Mouse (Mus musculus) embryonic fibroblast, embryonic 13.5 days (primary cell): ENCODE data around the gene Tmem60.

Experiments
- CTCF ChIP-seq: IDR thresholded peaks from 2 replicates; pipeline ENCODE4 v1.5.1; 2011; ENCODE audit warnings: mild to moderate bottlenecking, control low read depth, low read length, moderate library complexity, borderline replicate concordance; ENCODE audit not compliant: insufficient read depth
- POLR2A ChIP-seq: IDR thresholded peaks from 2 replicates; pipeline ENCODE4 v1.6.1; 2011; ENCODE audit warnings: low read depth, mild to moderate bottlenecking, control low read depth, low read length, moderate library complexity

DNA sequence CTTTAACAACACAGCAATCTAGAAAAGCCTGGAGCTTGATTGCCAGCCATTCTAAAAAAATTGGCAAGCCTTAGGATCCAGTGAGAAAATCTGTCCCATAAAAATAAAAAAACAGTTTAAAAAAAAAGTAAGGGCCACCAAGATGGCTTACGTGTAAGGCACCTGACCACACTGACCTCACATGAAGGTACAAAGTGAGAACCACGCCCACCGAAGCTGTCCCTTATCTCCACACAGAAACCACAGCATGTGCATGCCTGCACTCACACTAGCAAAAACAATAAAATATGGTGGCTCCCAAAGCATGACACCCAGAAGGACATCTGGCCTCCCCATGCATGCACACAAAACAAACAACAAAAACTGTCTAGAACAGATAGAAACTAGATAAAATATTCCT is 49.3 kb downstream of the Tmem60 start:
- TF ChIP-seq CTCF (no peak), POLR2A (no peak)
